Mouse (Mus musculus): ENCODE measurements around the gene Wdr1.

The Wdr1 gene

GRCm38 (mm10) chr5:38493890-38494289 is 69.1 kb downstream of the Wdr1 start:
- no peak for DNase-seq (ENCODE audit: low spot score)

DNA sequence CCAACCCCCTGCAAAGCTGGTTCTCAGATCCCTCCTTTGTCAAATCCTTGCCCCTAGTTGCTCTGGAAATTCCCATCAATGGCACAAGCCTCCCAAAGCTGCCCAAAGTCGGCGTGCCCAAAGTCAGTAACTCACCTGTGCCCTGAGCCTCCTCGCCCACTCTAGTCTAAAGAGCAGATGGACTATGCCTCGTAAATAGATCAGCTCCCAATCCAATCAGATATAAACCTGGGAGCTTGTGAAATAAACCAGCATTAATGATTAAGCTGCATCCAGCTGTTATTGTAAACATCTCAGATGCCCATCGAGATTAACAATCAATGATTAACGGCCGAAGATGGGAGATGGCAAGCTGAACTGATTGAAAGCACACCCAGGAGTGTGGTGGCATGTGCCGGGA is 71.3 kb downstream of the Wdr1 start:
- DNase-seq (ENCODE audit: low spot score) = no peak

- no peak for DNase-seq (ENCODE audit: low spot score)
These were observed 73.3 kb downstream of the Wdr1 start for GRCm38 (mm10) chr5:38489739-38490138.

DNA sequence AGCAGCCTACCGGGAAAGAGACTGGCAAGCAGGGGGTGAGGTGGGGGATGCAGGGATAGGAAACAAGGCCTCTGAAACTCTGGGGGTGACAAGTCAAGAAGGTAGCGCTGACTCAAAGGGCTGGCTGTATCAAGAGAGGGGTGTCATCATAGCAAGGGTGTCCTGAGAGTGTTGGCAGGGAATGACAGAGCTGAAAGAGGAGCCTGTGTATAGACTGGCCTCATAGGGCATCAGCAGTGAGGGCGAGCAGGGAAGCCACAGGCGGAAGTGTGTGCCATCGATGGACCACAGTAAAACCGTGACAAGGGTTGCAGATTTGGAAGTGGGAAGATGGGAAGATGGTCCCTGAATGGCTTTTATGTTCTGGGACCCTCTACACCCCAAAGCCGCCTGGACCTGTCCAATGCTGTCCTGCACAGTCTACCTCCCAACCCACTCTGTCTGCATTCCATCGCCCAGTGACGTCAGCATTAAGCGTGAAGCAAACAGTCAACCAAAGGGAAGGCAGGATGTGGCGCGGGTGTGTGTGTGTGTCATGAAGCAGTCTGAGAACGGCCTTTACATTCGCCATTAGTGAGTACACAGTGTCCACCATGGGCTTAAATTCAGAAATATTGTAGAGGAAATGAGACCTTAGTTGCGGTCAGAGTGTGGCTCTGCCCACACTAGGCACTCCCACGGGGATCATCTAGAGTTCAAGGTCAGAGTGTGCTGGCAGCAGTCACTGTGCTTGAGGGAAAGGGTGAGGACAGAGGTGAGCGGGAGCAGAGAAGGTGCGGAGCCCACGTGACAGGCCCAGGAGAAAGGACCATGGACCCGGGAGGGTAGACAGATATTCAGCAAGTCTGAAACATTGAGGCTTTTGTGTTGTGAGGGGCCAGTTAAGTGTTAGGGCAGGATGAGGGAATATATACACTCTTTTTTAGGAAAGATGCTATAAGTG is 74.1 kb downstream of the Wdr1 start:
- no peak for DNase-seq (ENCODE audit: low spot score)

- DNase-seq (ENCODE audit: low spot score) = no peak
These were observed 75.0 kb downstream of the Wdr1 start for GRCm38 (mm10) chr5:38488026-38488425.

DNA sequence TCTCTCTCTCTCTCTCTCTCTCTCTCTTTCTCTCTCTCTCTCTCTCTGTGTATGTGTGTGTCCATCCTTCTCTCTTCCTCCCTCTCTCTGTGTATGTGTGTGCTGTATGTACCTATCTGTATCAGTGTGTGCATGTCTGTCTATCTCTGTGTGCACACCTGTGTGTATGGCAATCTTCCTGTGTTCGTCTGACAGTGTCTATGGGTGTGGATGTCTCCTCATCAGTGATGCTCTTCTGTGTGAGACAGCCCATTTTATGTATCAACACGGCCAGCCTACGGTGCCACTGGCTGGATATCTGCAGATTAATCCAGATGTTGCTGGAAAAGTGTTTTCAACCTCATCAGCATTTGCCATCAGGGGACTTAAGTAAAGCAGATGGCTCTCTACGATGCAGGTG is 75.8 kb downstream of the Wdr1 start:
- no peak for DNase-seq (ENCODE audit: low spot score)

DNA sequence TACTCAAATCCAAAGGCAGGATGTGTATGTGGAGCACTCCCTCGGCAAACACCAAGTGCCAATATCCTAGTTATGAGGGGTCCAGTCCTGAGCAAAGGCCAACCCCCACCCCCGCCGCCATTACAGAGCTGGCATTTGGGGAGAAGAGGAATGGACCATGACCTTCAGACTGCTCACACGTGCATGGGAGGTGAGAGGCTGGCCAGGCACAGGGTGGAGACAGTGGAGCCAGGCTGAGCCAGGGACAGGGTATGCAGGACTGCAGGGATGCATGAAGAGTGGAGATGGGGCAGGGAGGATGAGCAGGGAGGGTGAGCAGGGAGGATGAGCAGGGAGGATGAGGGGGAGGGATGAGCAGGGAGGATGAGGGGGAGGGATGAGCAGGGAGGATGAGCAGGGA is 77.1 kb downstream of the Wdr1 start:
- no peak for DNase-seq (ENCODE audit: low spot score)

DNA sequence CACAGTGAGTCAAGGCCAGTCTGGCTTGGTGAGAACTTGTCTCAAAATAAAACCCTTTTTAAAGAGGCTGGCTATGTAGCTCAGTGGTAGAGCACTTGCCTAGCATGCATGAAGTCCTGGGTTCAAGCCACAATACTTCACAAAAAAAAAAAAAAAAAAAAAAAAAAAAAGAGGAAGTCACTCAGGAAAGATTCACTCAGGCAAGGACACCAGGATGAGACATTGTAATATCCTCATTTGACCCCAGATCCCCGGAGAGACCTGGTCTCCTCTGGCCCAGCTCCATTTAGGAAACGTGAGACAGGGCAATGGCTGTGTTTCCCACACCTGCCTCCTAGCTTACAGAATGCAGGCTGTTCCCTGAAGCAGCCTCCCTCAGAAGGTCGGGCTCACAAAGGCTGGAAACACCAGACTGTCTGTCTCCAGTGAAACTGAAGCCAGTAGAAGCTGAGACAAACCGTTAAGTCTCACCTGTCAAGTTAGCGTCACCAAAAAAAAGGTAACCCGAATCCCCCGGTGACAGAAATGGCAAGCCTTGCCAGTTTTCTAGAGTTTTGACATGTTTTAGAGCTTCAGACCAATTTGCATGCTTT is 79.4 kb downstream of the Wdr1 start:
- no peak for DNase-seq (ENCODE audit: low spot score)

- DNase-seq (ENCODE audit: low spot score) = no peak
These were observed 82.0 kb downstream of the Wdr1 start for GRCm38 (mm10) chr5:38480822-38481707.

DNA sequence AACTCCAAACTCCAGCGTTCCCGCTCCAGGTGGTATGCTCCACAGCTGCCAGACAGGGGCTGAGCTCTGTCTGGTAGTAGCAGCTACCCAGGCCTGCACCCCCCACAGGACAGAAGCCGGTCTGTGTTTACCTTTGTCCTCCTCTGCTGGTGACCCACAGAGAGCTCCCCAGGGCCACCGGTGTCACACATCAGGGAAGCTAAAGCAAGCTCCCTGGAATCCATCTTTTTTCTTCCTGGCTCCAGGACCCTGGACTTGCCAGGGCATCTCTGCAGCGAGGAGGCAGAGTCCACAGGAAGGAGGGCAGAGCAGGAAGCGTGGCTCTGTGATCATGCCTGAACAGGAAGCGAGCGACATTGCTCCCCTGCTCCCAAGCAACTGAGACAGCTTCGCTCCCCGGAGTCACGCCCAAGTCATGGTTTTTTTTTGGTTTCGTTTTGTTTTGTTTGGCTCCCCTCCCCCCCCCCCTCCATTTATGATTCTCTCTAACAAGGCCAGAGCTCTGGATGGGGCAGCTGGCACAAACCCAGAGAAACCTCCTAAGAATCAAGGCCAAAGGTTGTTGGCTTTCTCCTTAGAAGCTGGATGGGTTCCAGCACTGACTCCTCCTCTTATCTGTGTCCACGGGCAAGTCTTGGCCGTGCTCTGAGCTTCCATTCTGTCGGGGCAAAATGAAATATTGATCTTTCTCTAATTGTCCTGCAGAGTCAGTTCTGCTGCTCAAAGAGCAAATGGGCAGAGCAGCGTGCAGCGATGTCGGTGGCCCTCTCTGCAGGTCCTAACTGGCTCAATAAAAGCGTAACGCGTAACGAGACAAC is 82.9 kb downstream of the Wdr1 start:
- DNase-seq (ENCODE audit: low spot score) = peak; percentile 97

DNA sequence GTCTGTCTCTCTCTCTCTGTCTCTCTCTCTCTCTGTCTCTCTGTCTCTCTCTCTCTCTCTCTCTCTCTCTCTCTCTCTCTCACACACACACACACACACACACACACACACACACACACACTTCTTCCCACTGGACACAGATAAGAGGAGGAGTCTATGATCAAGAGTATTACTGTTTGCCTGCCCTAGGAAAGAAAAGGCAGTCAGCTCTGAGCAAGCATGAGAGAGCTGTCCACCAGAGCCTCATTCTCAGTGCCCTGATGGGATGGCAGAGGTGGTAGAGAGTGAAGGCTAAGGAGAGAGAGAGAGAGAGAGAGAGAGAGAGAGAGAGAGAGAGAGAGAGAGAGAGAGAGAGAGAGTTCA is 83.5 kb downstream of the Wdr1 start:
- peak; percentile 44 for DNase-seq (ENCODE audit: low spot score)

- peak; percentile 30 for DNase-seq (ENCODE audit: low spot score)
These were observed 84.0 kb downstream of the Wdr1 start for GRCm38 (mm10) chr5:38479027-38479426.

GRCm38 (mm10) chr5:38477731-38478445 is 85.1 kb downstream of the Wdr1 start:
- DNase-seq (ENCODE audit: low spot score) = no peak

DNA sequence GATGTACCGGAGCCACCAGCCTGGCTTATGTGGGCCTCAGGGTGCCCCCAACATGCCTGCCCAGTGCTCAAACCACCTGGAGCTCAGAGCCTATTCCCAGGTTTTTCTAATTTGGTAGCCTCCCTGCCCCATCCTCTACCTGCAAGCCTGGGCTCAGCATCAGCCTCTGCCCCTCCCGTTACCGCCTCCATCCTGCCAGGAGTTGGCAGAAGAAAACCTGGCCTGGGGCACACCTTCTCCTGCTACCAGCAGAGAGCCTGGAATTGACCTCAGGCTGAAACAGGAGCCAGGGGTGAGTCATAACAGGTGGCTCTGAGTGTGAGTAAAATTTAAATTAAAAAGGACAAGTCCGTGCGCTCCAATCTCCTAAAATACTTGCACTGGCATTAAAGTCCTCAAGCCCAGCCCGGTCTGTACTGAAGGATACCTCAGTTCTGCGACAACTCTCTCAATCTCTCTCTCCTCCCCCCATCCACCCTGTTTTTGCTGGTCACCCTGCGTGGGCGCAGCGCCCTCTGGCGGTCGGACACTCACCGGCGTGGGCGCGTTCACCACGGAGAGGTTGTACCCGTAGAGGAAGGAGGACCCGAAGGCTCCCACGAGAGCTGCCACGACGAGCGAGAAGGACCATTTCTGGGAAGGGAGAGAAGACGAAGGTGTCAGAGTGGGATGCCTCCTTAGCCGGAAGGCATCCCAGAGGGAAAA is 86.0 kb downstream of the Wdr1 start:
- DNase-seq (ENCODE audit: low spot score) = no peak

All from adipocyte (in vitro differentiated cells).